Mouse (Mus musculus) heart, postnatal 0 days (tissue): ENCODE measurements at regions not wholly inside any gene's neighbourhood (a gene's known extent, or its start where the extent isn't known, plus 50 kb on each side); places are given as distances from the start of the nearest gene placed in this dataset.

ENCODE experiments used
- ATAC-seq: fragments of 200-750 bp; cut with Nextera tagmentation; 2 replicates; pipeline ENCODE4 v1.8.0; 2017; ENCODE audit warnings: low read depth, moderate number of reproducible peaks, moderate library complexity; ENCODE audit not compliant: insufficient read depth
- DNase-seq: peaks from one replicate; pipeline ENCODE4 v3.0.0-alpha.2; 2016; ENCODE audit warnings: low spot score
- H3K27ac ChIP-seq: fragments of 300-500 bp; sonication (generic); 2 replicates; pipeline ENCODE4 v1.5.1; 2014; ENCODE audit warnings: low read depth, mild to moderate bottlenecking
- H3K27me3 ChIP-seq: fragments of 300-500 bp; sonication (generic); 2 replicates; pipeline ENCODE4 v1.6.1; 2014; ENCODE audit warnings: low read length, mixed read lengths; ENCODE audit not compliant: control insufficient read depth, insufficient read depth
- H3K36me3 ChIP-seq: fragments of 300-500 bp; sonication (generic); replicated peaks from 2 replicates; pipeline ENCODE4 v1.6.1; 2014; ENCODE audit warnings: low read length, mixed read lengths; ENCODE audit not compliant: control insufficient read depth, insufficient read depth
- H3K4me1 ChIP-seq: fragments of 300-500 bp; sonication (generic); 2 replicates; pipeline ENCODE4 v1.6.1; 2014; ENCODE audit warnings: antibody characterized with exemption; ENCODE audit not compliant: control insufficient read depth, insufficient read depth
- H3K4me2 ChIP-seq: fragments of 300-500 bp; sonication (generic); 2 replicates; pipeline ENCODE4 v1.6.1; 2014; ENCODE audit warnings: low read depth, mild to moderate bottlenecking, low read length, moderate library complexity
- H3K4me3 ChIP-seq: fragments of 300-500 bp; sonication (generic); 2 replicates; pipeline ENCODE4 v1.5.1; 2014; ENCODE audit warnings: low read depth, low read length
- H3K9ac ChIP-seq: fragments of 300-500 bp; sonication (generic); replicated peaks from 2 replicates; pipeline ENCODE4 v1.6.1; 2014; ENCODE audit warnings: low read depth, low read length, mixed read lengths
- H3K9me3 ChIP-seq: fragments of 300-500 bp; sonication (generic); replicated peaks from 2 replicates; pipeline ENCODE4 v1.6.1; 2016; ENCODE audit warnings: low read length; ENCODE audit not compliant: control insufficient read depth
- CTCF ChIP-seq: IDR thresholded peaks from 2 replicates; pipeline ENCODE4 v1.5.1; 2016; ENCODE audit warnings: antibody characterized with exemption, control low read depth, low read depth
- EP300 ChIP-seq: IDR thresholded peaks from 2 replicates; pipeline ENCODE4 v1.6.1; 2016; ENCODE audit warnings: antibody characterized with exemption, low read depth
- whole genome bisulfite sequencing: fragments of 180-500 bp; shearing (Covaris S2); extraction: QIAGEN DNeasy Blood & Tissue Kit; methylation state at CpG from one replicate; pipeline ENCODE4 v1.1.7; 2014; 5-methylcytosine and 5-hydroxymethylcytosine counted together

GRCm38 (mm10) chr6:34246512-34246911, 69.6 kb upstream of the Slc35b4 start:
- Histone ChIP-seq H3K4me3 (no peak overlapping the region), H3K4me2 (no peak overlapping the region), H3K36me3 (no peaks in the 10 kb centered on the region), H3K9me3 (no peaks in the 10 kb centered on the region), H3K27me3 (no peaks in the 10 kb centered on the region), H3K4me1 (peaks cover 4% of the 10 kb centered on the region; the same call in 1 of the 2 replicates), H3K9ac (no peak overlapping the region), H3K27ac (no peak overlapping the region)
- ATAC-seq (no peak), DNase-seq (no peak)
- no peak for TF ChIP-seq CTCF
- TF ChIP-seq EP300: no peak
- 59% methylated on average over 4 of the region's 4 CpGs for WGBS

- Histone ChIP-seq H3K9me3 (no peaks in the 10 kb centered on the region), H3K4me3 (no peak overlapping the region), H3K27me3 (no peaks in the 10 kb centered on the region), H3K36me3 (no peaks in the 10 kb centered on the region), H3K27ac (no peak overlapping the region), H3K4me2 (no peak overlapping the region), H3K4me1 (peaks cover 4% of the 10 kb centered on the region), H3K9ac (no peak overlapping the region)
- ATAC-seq (no peak), DNase-seq (no peak)
- 52% methylated on average over 3 of the region's 3 CpGs for WGBS
- TF ChIP-seq CTCF (no peak), EP300 (no peak)
These were observed 66.1 kb upstream of the Slc35b4 start for GRCm38 (mm10) chr6:34243001-34243400.

- Histone ChIP-seq H3K4me3 (no peak overlapping the region), H3K9ac (no peak overlapping the region), H3K36me3 (no peaks in the 10 kb centered on the region), H3K27ac (no peak overlapping the region), H3K9me3 (no peaks in the 10 kb centered on the region), H3K27me3 (no peaks in the 10 kb centered on the region), H3K4me2 (no peak overlapping the region), H3K4me1 (peaks cover 4% of the 10 kb centered on the region)
- TF ChIP-seq EP300: no peak
- ATAC-seq: no peak
- 31% methylated on average over 9 of the region's 9 CpGs for WGBS
- DNase-seq: no peak
These were observed 65.6 kb upstream of the Slc35b4 start for GRCm38 (mm10) chr6:34242486-34242885.

DNA sequence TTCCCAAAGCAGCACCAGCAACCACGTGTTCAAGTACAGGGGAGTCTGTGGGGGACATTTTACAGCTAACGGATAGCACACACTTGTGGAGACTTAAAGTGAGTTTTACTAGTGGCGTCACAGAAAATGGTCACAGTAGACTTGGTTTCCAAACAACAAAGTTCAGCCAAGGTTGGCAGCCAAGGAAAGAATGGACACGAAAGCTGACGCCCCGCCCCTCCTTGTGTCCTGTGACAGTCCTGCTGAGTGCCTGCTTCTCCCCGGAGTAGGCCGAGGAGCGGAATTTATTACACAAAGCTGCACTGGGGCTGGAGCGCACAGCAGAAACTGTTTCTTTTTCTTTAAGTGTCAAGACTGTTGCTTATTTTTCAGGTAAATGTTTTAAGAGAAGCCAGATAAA, 58.2 kb upstream of the Slc35b4 start:
- Histone ChIP-seq H3K4me1 (peaks cover 7% of the 10 kb centered on the region), H3K9me3 (no peaks in the 10 kb centered on the region), H3K9ac (no peak overlapping the region), H3K27ac (no peak overlapping the region), H3K4me3 (no peak overlapping the region), H3K27me3 (no peaks in the 10 kb centered on the region), H3K4me2 (no peak overlapping the region), H3K36me3 (no peaks in the 10 kb centered on the region)
- no peak for ATAC-seq
- no peak for DNase-seq
- WGBS: 68% methylated on average over 10 of the region's 10 CpGs
- no peak for TF ChIP-seq EP300
- TF ChIP-seq CTCF: no peak

- TF ChIP-seq CTCF (no peak), EP300 (no peak)
- H3K36me3 ChIP-seq: no peaks in the 10 kb centered on the region
- no peak overlapping the region for H3K4me2 ChIP-seq
- no peak overlapping the region for H3K4me3 ChIP-seq
- no peak overlapping the region for H3K27ac ChIP-seq
- no peak for DNase-seq
- no peaks in the 10 kb centered on the region for H3K9me3 ChIP-seq
- 56% methylated on average over 5 of the region's 5 CpGs for WGBS
- H3K27me3 ChIP-seq: no peaks in the 10 kb centered on the region
- peaks cover 7% of the 10 kb centered on the region; the same call in 1 of the 2 replicates for H3K4me1 ChIP-seq
- ATAC-seq: no peak
- H3K9ac ChIP-seq: no peak overlapping the region
These were observed 57.6 kb upstream of the Slc35b4 start for GRCm38 (mm10) chr6:34234443-34235020.

DNA sequence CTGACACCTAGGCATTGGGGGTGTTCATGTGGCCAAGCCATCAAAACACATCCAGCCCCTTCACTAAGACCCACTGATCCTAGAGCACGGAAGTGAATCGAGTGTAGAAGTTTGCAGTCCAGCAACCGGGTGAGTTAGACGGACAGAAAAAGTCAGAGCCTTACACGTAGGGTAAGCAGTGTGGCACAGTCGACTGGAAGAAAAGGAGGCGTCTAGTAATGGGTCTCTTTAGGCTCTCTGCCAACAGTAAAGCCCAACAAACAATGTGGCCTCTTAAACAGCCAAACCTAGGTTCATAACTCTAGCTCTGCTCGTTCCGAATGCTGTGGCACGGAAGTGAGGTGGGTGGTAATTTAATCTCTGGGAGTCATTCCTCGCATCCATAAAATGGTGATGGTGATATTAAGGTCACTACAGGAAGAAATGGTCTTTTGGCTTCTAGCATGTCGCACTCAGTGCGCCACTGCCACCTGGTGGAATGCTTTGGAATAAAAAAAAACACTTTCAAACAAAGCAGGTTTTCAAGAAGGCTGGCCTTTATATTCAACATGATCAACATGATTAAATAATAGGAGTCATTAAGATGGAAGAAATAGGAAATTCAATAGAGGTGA, 54.0 kb upstream of the Slc35b4 start:
- H3K4me2 ChIP-seq: no peak overlapping the region
- no peaks in the 10 kb centered on the region for H3K27me3 ChIP-seq
- H3K9ac ChIP-seq: no peak overlapping the region
- TF ChIP-seq EP300 (no peak), CTCF (peak; percentile 83)
- H3K4me1 ChIP-seq: peaks cover 7% of the 10 kb centered on the region; the same call in 1 of the 2 replicates
- H3K36me3 ChIP-seq: no peaks in the 10 kb centered on the region
- no peaks in the 10 kb centered on the region for H3K9me3 ChIP-seq
- DNase-seq (peak; percentile 46), ATAC-seq (no peak)
- H3K4me3 ChIP-seq: no peak overlapping the region
- no peak overlapping the region for H3K27ac ChIP-seq
- 24% methylated on average over 13 of the region's 13 CpGs for WGBS
